Mouse (Mus musculus) small intestine, adult 2 months (tissue): ENCODE data around the gene Fyb2.

ENCODE experiments used
- CTCF ChIP-seq: fragments of 200-500 bp; IDR thresholded peaks from 2 replicates; pipeline ENCODE4 v1.5.1; 2012; ENCODE audit warnings: low read depth, mild to moderate bottlenecking, control low read depth, inconsistent platforms, low read length, moderate library complexity, mixed read lengths; ENCODE audit not compliant: insufficient replicate concordance, insufficient read length; ENCODE audit errors: extremely low read depth
- POLR2A ChIP-seq: fragments of 200-500 bp; IDR thresholded peaks from 2 replicates; pipeline ENCODE4 v1.6.1; 2012; ENCODE audit warnings: low read depth, mild to moderate bottlenecking, control low read depth, inconsistent platforms, low read length, moderate library complexity

GRCm38 (mm10) chr4:105016006-105016613, 102.9 kb downstream of the Fyb2 start:
- TF ChIP-seq POLR2A, result no peak
- no peak for TF ChIP-seq CTCF
